Mouse (Mus musculus): ENCODE data around the gene Zfp64.

Zfp64 gene

DNA sequence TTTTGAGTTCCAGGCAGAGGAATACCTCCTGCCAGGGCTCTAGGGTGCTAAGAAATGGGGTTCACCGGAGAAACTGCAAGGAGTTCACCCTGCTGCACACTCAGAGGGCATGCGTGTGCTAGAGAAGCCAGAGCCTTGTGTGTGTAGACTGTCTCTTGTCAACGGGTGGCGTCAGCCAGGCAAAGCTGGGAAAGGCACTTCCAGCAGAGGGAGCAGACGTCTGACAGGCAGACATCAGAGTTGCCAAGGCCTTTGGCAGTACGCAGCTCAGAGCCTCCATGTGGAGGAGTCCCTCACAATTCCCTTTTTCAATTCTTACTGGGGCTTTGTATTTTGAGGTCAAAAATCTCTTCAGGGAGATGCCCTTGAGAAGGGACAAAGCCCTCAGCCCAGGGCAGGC is 6.9 kb downstream of the Zfp64 start:
- no peak for DNase-seq (ENCODE audit: low spot score)

- DNase-seq (ENCODE audit: low spot score) = no peak
Measured at GRCm38 (mm10) chr2:168947663-168948062, 7.7 kb downstream of the Zfp64 start.

GRCm38 (mm10) chr2:168944011-168944410 is 11.4 kb downstream of the Zfp64 start:
- no peak for DNase-seq (ENCODE audit: low spot score)

GRCm38 (mm10) chr2:168939941-168940340 is 15.4 kb downstream of the Zfp64 start:
- DNase-seq (ENCODE audit: low spot score) = no peak

DNA sequence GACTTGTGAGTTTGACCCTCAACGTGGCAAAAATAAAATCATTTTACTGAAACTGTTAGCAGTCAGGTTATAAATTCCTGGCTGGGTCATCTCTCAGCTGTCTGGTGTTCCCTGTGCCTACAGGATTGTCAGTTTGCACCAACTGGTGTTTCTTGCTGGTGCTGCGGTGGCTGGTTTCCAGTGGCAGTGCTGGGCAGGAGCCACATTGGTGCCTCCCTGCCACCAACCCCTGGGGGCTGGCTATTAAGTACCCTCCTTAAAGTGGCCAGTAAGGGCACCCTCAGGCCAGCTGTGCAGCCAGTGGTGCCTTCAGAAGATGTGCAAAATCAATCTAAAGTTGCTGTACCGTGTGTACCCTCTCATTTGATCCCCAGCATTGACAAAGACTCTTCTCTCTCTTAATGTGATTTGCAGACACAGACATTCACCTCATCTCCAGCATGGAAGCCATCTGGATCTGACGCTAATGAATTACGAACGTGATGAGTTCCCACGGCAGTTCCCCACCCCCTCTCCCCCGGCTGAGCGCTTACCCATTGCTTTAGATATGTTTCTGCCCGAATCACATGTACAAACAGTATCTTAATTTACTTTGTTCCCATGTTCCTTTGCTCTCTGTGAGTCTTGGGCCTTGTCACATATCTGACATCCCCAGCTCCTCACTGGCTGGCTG is 16.0 kb downstream of the Zfp64 start:
- DNase-seq (ENCODE audit: low spot score) = no peak

DNA sequence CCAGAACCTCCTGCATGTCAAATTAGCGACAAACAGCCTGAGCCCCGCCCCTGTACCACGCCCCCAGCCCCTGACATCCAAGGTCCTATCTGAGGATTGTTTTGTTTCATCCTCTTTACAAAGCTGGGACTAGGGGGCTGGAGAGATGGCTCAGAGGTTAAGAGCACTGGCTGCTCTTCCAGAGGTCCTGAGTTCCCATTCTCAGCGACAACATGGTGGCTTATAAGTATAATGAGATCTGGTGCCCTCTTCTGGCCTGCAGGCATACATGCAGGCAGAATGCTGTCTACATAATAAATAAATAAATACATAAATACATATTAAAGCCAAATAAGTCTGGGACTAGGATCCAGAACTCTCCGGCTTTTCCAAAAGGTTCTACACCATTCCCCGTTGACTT is 18.5 kb downstream of the Zfp64 start:
- no peak for DNase-seq (ENCODE audit: low spot score)

GRCm38 (mm10) chr2:168935165-168935564 is 20.2 kb downstream of the Zfp64 start:
- no peak for DNase-seq (ENCODE audit: low spot score)

DNA sequence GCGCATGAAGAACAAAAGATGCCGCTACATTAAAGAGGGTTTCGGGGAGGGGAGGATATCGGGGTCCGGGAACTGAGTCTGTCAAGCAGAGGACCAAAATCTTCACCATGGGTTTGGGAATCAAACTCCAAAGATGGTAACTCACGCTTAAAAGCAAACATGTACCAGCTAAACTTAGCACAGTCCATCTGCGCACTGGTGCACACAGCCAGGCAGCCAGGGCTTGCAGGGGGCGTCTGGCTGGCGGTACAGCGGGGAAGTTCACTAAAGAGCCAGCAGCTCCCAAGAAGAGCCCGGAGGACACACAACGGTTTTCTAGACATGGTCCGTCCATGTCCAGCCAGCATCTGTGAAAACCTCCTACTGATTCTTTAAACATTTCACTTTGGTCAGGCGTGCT is 23.7 kb downstream of the Zfp64 start:
- DNase-seq (ENCODE audit: low spot score) = no peak

DNA sequence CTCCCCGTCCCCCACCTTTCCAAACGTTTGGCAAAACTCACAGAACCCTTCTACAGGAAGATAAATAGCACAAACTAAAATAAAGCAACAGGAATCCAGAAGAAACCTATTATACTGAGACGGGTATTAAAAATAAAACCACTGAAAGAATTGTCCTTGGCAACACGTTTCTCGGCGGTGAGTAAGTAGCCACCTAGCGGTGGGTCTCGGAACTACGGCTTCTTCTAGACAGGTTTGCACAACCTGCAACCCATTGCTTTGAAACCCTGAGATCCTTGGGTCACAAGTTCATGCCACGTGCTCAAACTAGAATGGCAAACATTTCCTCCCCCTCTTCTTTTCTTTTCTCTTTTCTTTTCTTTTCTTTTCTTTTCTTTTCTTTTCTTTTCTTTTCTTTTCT is 25.7 kb downstream of the Zfp64 start:
- DNase-seq (ENCODE audit: low spot score) = peak; percentile 61

GRCm38 (mm10) chr2:168927401-168927800 is 28.0 kb downstream of the Zfp64 start:
- no peak for DNase-seq (ENCODE audit: low spot score)

DNA sequence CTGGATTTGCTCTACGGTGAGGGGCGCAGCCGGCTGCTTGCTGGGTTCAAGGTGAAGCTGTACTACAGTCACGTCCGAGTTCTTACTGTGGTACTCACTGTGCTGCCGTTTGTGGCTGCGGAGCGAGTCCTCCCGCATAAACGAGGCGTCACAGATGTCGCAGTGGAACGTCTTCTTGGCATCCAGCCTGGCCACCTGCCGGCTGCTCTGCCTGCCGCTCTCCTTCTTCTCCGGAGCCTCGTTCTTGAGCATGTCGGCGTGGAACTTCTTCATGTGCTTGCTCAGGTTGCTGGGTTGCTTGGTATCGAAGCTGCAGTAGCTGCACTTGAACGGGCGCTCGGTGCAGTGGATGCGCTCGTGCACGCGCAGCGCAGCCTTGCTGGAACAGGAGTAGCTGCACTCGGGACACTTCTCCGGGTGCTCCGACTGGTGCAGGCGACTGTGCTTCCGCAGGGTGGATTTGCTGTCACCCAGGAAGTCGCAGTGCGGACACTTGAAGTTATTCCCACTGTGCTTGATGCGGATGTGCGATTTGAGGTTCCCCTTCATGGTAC is 29.1 kb downstream of the Zfp64 start:
- DNase-seq (ENCODE audit: low spot score) = no peak

DNA sequence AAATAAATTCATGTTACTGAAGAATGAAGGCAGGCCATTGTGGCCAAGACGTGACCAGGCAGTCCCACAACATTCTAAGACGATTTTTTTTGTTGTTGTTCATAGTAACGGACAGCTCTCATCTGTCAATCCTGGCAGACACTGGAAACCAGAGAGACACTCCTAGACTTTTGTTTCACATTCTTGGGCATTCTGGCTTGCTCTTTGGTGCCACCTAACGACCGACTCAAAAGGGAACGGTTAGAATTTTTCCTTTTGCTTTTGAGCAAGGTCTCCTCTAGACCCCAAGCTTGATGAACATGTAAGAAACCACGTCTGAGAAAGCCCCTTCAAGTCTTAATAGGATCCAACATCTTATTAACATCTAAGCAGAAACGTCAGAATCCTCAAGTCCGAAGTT is 31.7 kb downstream of the Zfp64 start:
- DNase-seq (ENCODE audit: low spot score) = peak; percentile 26

- no peak for DNase-seq (ENCODE audit: low spot score)
Measured at GRCm38 (mm10) chr2:168922466-168922865, 32.9 kb downstream of the Zfp64 start.

- DNase-seq (ENCODE audit: low spot score) = no peak
Measured at GRCm38 (mm10) chr2:168920007-168920406, 35.4 kb downstream of the Zfp64 start.

DNA sequence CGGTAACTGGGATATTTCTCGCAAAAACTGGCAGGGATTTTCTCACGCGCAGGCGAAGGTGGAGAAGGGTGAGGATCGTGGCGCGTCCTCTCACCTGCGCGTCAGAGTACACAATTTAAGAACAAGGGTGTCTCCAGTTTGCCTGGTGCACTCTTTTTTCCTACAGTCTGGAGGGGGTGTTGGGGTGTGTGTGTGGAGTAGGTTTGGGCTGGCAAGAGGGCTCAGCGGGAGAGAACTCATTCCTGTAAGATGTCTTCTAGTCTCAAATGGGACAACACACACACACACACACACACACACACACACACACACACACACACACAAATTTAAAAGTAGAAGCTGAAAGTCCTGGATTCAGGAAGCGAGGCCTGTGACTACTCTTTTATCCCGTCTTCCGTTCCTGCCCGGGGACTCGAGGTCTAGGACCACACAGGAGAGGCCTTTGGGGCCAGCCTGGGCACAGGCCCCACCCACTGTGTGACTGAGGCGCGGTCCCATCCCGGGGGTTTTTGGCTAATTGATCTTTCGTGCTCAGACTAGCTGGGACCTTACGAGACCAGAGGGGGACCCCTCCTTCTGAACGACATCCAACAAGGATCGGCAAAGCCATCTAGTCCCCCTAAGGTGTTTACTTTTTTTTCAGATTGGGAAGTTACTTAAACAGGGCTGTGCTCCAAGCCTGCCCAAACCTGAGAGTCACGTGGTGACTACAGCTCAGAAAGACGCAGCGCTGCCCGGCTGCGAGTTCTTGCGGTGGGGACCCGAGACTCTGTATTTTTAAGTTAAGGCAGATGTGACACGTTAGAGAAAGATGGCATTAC is 42.3 kb downstream of the Zfp64 start:
- no peak for DNase-seq (ENCODE audit: low spot score)

GRCm38 (mm10) chr2:168912051-168912891 is 43.1 kb downstream of the Zfp64 start:
- no peak for DNase-seq (ENCODE audit: low spot score)

- no peak for DNase-seq (ENCODE audit: low spot score)
Measured at GRCm38 (mm10) chr2:168911527-168911926, 43.9 kb downstream of the Zfp64 start.

DNA sequence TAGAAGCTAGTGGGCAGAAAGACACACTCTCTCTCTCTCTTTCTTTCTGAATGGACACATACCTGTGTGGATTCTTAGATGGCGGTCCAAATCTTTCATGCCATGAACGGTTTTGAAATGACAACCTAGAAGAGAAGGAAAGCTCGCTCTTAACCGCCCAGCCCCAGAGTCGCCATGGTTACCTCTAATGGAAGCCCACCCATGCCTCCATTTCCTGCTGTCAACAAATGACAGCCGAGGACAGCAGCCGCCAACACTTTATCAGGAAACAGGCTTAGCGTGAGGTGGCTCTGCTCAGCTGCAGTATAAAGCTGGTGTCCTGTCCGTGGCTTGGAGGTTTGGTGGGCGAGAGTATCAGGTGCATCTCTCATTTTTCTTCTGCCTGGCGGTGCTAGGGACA is 49.4 kb downstream of the Zfp64 start:
- DNase-seq (ENCODE audit: low spot score) = no peak

GRCm38 (mm10) chr2:168904846-168905245 is 50.5 kb downstream of the Zfp64 start:
- DNase-seq (ENCODE audit: low spot score) = no peak

DNA sequence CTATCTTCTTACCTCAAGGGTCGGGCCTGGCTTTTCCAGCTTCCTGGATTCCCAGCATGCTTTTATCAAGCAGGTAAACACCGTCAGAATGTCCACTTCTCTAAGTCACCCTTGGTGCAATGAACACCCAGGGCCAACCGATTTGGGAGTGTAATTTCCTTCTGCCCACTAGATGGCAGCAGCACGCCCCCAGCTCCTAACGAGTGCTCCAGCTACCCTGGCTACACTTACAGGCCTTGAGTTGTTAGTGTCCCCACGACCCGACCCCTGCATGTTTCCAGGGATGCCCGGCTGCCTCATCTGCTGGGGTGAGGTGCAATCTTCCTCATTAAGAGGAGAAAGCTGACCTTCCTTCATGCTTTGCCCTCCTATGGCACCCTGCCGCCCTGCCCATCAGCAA is 51.2 kb downstream of the Zfp64 start:
- DNase-seq (ENCODE audit: low spot score) = peak; percentile 44

GRCm38 (mm10) chr2:168902634-168903033 is 52.8 kb downstream of the Zfp64 start:
- peak; percentile 69 for DNase-seq (ENCODE audit: low spot score)

GRCm38 (mm10) chr2:168897906-168898305 is 57.5 kb downstream of the Zfp64 start:
- DNase-seq (ENCODE audit: low spot score) = no peak

Measured in urinary bladder, postnatal 25 days (tissue).